Mouse (Mus musculus) liver, adult 2 months (tissue): ENCODE measurements around the gene Ugt1a10. TPM values are rescaled to one million over a fixed set of nuclear protein-coding genes. Genes with fewer than 3 reads are reported as not detected.
"Not testable (repeated sequence)": the region's sequence is repeated elsewhere in the genome, so short reads cannot be mapped to it uniquely, and the experiment has no call there.

ENCODE experiments used
- DNase-seq: peaks from one replicate; pipeline ENCODE4 v3.0.0-alpha.2; 2011; ENCODE audit warnings: low read depth, low spot score; ENCODE audit errors: extremely low read depth
- H3K27ac ChIP-seq: fragments of 200-500 bp; replicated peaks from 2 replicates; pipeline ENCODE4 v1.5.1; 2012; ENCODE audit warnings: low read depth, mild to moderate bottlenecking, control low read depth, inconsistent platforms, low read length; ENCODE audit not compliant: insufficient read depth
- H3K27me3 ChIP-seq: fragments of 200-500 bp; 2 replicates; pipeline ENCODE4 v1.6.1; 2012; ENCODE audit warnings: mild to moderate bottlenecking, moderate library complexity, low read length, inconsistent platforms; ENCODE audit not compliant: control insufficient read depth, insufficient read depth
- H3K36me3 ChIP-seq: fragments of 200-500 bp; 2 replicates; pipeline ENCODE4 v1.6.1; 2012; ENCODE audit warnings: low read length, inconsistent platforms; ENCODE audit not compliant: control insufficient read depth, insufficient read depth
- H3K4me1 ChIP-seq: fragments of 200-500 bp; 2 replicates; pipeline ENCODE4 v1.6.1; 2011; ENCODE audit warnings: low read length; ENCODE audit not compliant: control insufficient read depth, insufficient read depth
- H3K4me3 ChIP-seq: fragments of 200-500 bp; 2 replicates; pipeline ENCODE4 v1.5.1; 2011; ENCODE audit warnings: low read depth, mild to moderate bottlenecking, control low read depth, low read length, moderate library complexity; ENCODE audit not compliant: insufficient read depth
- H3K79me2 ChIP-seq: fragments of 200-500 bp; 2 replicates; pipeline ENCODE4 v1.6.1; 2012; ENCODE audit warnings: inconsistent platforms, mild to moderate bottlenecking, low read length, moderate library complexity; ENCODE audit not compliant: control insufficient read depth, insufficient read depth
- H3K9ac ChIP-seq: fragments of 200-500 bp; 2 replicates; pipeline ENCODE4 v1.6.1; 2012; ENCODE audit warnings: low read depth, mild to moderate bottlenecking, control low read depth, inconsistent platforms, low read length
- CTCF ChIP-seq: fragments of 200-500 bp; IDR thresholded peaks from 2 replicates; pipeline ENCODE4 v1.5.1; 2011; ENCODE audit warnings: low read depth, low read length, control low read depth
- POLR2A ChIP-seq: fragments of 200-500 bp; IDR thresholded peaks from 2 replicates; pipeline ENCODE4 v1.6.1; 2011; ENCODE audit warnings: low read length, control low read depth; ENCODE audit not compliant: insufficient read depth; ENCODE audit errors: extremely low read depth
- WGBS: fragments of 180-500 bp; shearing (Covaris S2); methylation state at CpG from one replicate; pipeline ENCODE4 v1.1.7; 2018; 5-methylcytosine and 5-hydroxymethylcytosine counted together
- polyA plus RNA-seq: library from polyadenylated mRNA; depleted of rRNA; stranded (reverse); fragments of >200 nt; gene quantifications from 2 replicates; pipeline ENCODE4 v1.2.3, GENCODE M21; 2012
- total RNA-seq: library from RNA; depleted of rRNA; stranded (reverse); fragments of >200 nt; gene quantifications from 2 replicates; pipeline ENCODE4 v1.2.3, GENCODE M21; 2014

Ugt1a10 gene
- total and polyA plus RNA-seq, 2 experiments = 1.2 to 6.4 TPM

- peak; percentile 70 for DNase-seq
- peaks cover 8% of the 10 kb centered on the region for H3K79me2 ChIP-seq
- H3K27me3 ChIP-seq = no peaks in the 10 kb centered on the region
- WGBS = 16% methylated on average over 1 of the region's 1 CpGs
- peaks cover 8% of the 10 kb centered on the region for H3K4me1 ChIP-seq
- TF ChIP-seq POLR2A (no peak), CTCF (no peak)
- no peak overlapping the region for H3K9ac ChIP-seq
- H3K36me3 ChIP-seq = peaks cover 27% of the 10 kb centered on the region
- H3K27ac ChIP-seq = no peak overlapping the region
- no peak overlapping the region for H3K4me3 ChIP-seq
Observed at GRCm38 (mm10) chr1:88219054-88219453, 163.9 kb downstream of the Ugt1a10 start.

GRCm38 (mm10) chr1:88220336-88220735 lies 165.1 kb downstream of the Ugt1a10 start:
- no peaks in the 10 kb centered on the region for H3K27me3 ChIP-seq
- no peaks in the 10 kb centered on the region for H3K79me2 ChIP-seq
- peak; percentile 53 for DNase-seq
- no peak overlapping the region for H3K27ac ChIP-seq
- no peak overlapping the region for H3K4me3 ChIP-seq
- peaks cover 2% of the 10 kb centered on the region; the same call in 1 of the 2 replicates for H3K4me1 ChIP-seq
- no peak for TF ChIP-seq CTCF
- no peak for TF ChIP-seq POLR2A
- no peak overlapping the region for H3K9ac ChIP-seq
- H3K36me3 ChIP-seq = peaks cover 22% of the 10 kb centered on the region

GRCm38 (mm10) chr1:88222216-88222615 lies 167.0 kb downstream of the Ugt1a10 start:
- no peaks in the 10 kb centered on the region for H3K79me2 ChIP-seq
- TF ChIP-seq CTCF (no peak), POLR2A (no peak)
- peaks cover 2% of the 10 kb centered on the region; the same call in 1 of the 2 replicates for H3K4me1 ChIP-seq
- H3K4me3 ChIP-seq = no peak overlapping the region
- no peaks in the 10 kb centered on the region for H3K27me3 ChIP-seq
- no peak overlapping the region for H3K9ac ChIP-seq
- DNase-seq = no peak
- H3K27ac ChIP-seq = no peak overlapping the region
- H3K36me3 ChIP-seq = peaks cover 5% of the 10 kb centered on the region
- WGBS = 52% methylated on average over 2 of the region's 2 CpGs

GRCm38 (mm10) chr1:88223011-88223515 lies 167.9 kb downstream of the Ugt1a10 start:
- not testable (repeated sequence) for H3K79me2 ChIP-seq, DNase-seq, H3K27me3 ChIP-seq, H3K9ac ChIP-seq, H3K27ac ChIP-seq, H3K4me1 ChIP-seq, H3K36me3 ChIP-seq, H3K4me3 ChIP-seq

GRCm38 (mm10) chr1:88223591-88223990 lies 168.4 kb downstream of the Ugt1a10 start:
- H3K27me3 ChIP-seq = no peaks in the 10 kb centered on the region
- H3K27ac ChIP-seq = no peak overlapping the region
- no peak overlapping the region for H3K4me3 ChIP-seq
- TF ChIP-seq POLR2A (no peak), CTCF (no peak)
- peaks cover 2% of the 10 kb centered on the region; the same call in 1 of the 2 replicates for H3K4me1 ChIP-seq
- H3K9ac ChIP-seq = no peak overlapping the region
- WGBS = 45% methylated on average over 1 of the region's 1 CpGs
- DNase-seq = peak; percentile 72
- H3K36me3 ChIP-seq = no peaks in the 10 kb centered on the region
- H3K79me2 ChIP-seq = no peaks in the 10 kb centered on the region

- 19% methylated on average over 2 of the region's 2 CpGs for WGBS
- no peaks in the 10 kb centered on the region for H3K27me3 ChIP-seq
- no peaks in the 10 kb centered on the region for H3K36me3 ChIP-seq
- DNase-seq = peak; percentile 100
- H3K4me3 ChIP-seq = no peak overlapping the region
- H3K27ac ChIP-seq = no peak overlapping the region
- TF ChIP-seq POLR2A (no peak), CTCF (no peak)
- H3K9ac ChIP-seq = no peak overlapping the region
- H3K79me2 ChIP-seq = no peaks in the 10 kb centered on the region
- H3K4me1 ChIP-seq = peaks cover 2% of the 10 kb centered on the region; the same call in 1 of the 2 replicates
Observed at GRCm38 (mm10) chr1:88224029-88224776, 169.0 kb downstream of the Ugt1a10 start.

- not testable (repeated sequence) for H3K4me1 ChIP-seq, H3K4me3 ChIP-seq, H3K79me2 ChIP-seq, DNase-seq, H3K9ac ChIP-seq, H3K36me3 ChIP-seq, H3K27me3 ChIP-seq
- WGBS = 19% methylated on average over 2 of the region's 2 CpGs
- peak overlapping the region; percentile 13; the same call in 1 of the 2 replicates for H3K27ac ChIP-seq
Observed at GRCm38 (mm10) chr1:88225301-88225700, 170.1 kb downstream of the Ugt1a10 start.
